Comparison of ENCODE assay signal across 11 mouse cellular contexts in genomic region chr17:71780945-71781344, GRCm38 (mm10). TPM values are rescaled to one million over a fixed set of nuclear protein-coding genes. Genes with fewer than 3 reads are reported as not detected.
A peak's percentile ranks its signal among the peaks of the same experiment; 100 is the strongest.
DNase-seq lines count a peak whose midpoint lies in the region; TF ChIP-seq lines count a peak whose summit lies in the region.
"Had no signal": no experiment of that assay in that cellular context is flagged by ENCODE, and none has a peak within 500 bp of the region (broad histone marks: within the 10 kb centered on the region; RNA-seq: fewer than 3 reads in every experiment).

No protein-coding gene starts in this region.

- DNase-seq in heart, postnatal 4 days, result peak; percentile 50
- no peak for DNase-seq in heart, adult 8-10 months (ENCODE audit: low spot score)
- peak; percentile 56 to 62 for DNase-seq in frontal cortex, postnatal 14 days (ENCODE audit: low spot score in 2 of 2)
- DNase-seq in left cerebral cortex, postnatal 36 days (ENCODE audit: low spot score in 2 of 2), result peak; percentile 81 to 86
- peak; percentile 39 for DNase-seq in right cerebral cortex, postnatal 4 days
- no peak for DNase-seq in spleen, postnatal 10 days (ENCODE audit: low spot score in 2 of 2)
- no peak for DNase-seq in kidney, postnatal 36 days
- DNase-seq in cerebellum, adult 2 months, result no peak
- DNase-seq: kidney, adult 18-20 months had no signal

- no peak for TF ChIP-seq CTCF in cerebellum, adult 2 months (IDR thresholded peaks at IDR 0.05; ENCODE audit: borderline replicate concordance, insufficient read depth, low read depth, low read length)

- H3K4me1 ChIP-seq in cerebellum, adult 2 months (ENCODE audit: control insufficient read depth, insufficient read depth, low read length), result peaks cover 4% of the 10 kb centered on the region; the same call in 1 of the 2 replicates

- intact Hi-C loops in left cerebral cortex, postnatal 36 days (cut with DNase I), result loop anchor here (2.0 to 5.0 kb wide), 2 partner anchors 39 to 88 kb away; no protein-coding TSS in a partner anchor

- TF ChIP-seq POLR2A in cerebellum, adult 2 months (IDR thresholded peaks at IDR 0.05; ENCODE audit: borderline replicate concordance, insufficient read depth, low read length), result no peak

- WGBS in cerebellum, adult 2 months, result 73% methylated on average over 4 of the region's 4 CpGs

- no peak overlapping the region for H3K4me3 ChIP-seq in cerebellum, adult 2 months (replicated peaks; ENCODE audit: insufficient read depth, low read depth, low read length)
- H3K4me3 ChIP-seq: heart, embryonic 13.5 days had no signal

- H3K27ac ChIP-seq in cerebellum, adult 2 months (ENCODE audit: insufficient read depth, low read length), result no peak overlapping the region
- H3K27ac ChIP-seq: heart, embryonic 13.5 days; liver, embryonic 14.5 days had no signal

- H3K27me3 ChIP-seq in cerebellum, adult 2 months (ENCODE audit: control insufficient read depth, insufficient read depth, low read length), result no peaks in the 10 kb centered on the region; the same call in 1 of the 2 replicates

RNA-seq across cellular contexts. Expression of gene Clip4, which starts 12.7 kb away (rescaled TPM):
- total RNA-seq in heart, postnatal 4 days (2021), result 100 to 1,000 TPM; 173 TPM
- total RNA-seq in heart, adult 8-10 months (2022), result 100 to 1,000 TPM; 268 to 296 (median 280) TPM
- total RNA-seq in left cerebral cortex, postnatal 36 days (2021), result 10 to 100 TPM; 61.6 to 72.6 TPM
- 35.3 and 42.9 TPM in 2 replicates for polyA plus RNA-seq in cerebellum, adult 2 months (2012; rRNA removed)

RNA-seq across cellular contexts. Expression of gene Pcare, which starts 28.3 kb away (rescaled TPM):
- total RNA-seq in heart, postnatal 4 days (2021), result 1 to 10 TPM; 1.4 to 1.6 TPM
- 1 to 10 TPM in 1 of 4 experiments, under 1 TPM in 3; 0.34 to 1.2 (median 0.61) TPM for total RNA-seq in heart, adult 8-10 months (2022)
- under 1 TPM; 0.35 to 0.41 TPM for total RNA-seq in left cerebral cortex, postnatal 36 days (2021)
- polyA plus RNA-seq in cerebellum, adult 2 months (2012; rRNA removed), result not detected in 2 replicates
- polyA plus RNA-seq: heart, embryonic 13.5 days had no signal

Comparison
In these comparisons a context has a peak if more than half of its experiments do, and no peak if none do; other contexts are left out.
1. DNase-seq: peak in heart, postnatal 4 days (single experiment), frontal cortex, postnatal 14 days (2 of 2), left cerebral cortex, postnatal 36 days (2 of 2) and right cerebral cortex, postnatal 4 days (single experiment); none in heart, adult 8-10 months (single experiment), spleen, postnatal 10 days (0 of 2), kidney, postnatal 36 days (0 of 2) and cerebellum, adult 2 months (0 of 2).